Mouse (Mus musculus): ENCODE data around the gene Grin2c.

Gene Grin2c

DNA sequence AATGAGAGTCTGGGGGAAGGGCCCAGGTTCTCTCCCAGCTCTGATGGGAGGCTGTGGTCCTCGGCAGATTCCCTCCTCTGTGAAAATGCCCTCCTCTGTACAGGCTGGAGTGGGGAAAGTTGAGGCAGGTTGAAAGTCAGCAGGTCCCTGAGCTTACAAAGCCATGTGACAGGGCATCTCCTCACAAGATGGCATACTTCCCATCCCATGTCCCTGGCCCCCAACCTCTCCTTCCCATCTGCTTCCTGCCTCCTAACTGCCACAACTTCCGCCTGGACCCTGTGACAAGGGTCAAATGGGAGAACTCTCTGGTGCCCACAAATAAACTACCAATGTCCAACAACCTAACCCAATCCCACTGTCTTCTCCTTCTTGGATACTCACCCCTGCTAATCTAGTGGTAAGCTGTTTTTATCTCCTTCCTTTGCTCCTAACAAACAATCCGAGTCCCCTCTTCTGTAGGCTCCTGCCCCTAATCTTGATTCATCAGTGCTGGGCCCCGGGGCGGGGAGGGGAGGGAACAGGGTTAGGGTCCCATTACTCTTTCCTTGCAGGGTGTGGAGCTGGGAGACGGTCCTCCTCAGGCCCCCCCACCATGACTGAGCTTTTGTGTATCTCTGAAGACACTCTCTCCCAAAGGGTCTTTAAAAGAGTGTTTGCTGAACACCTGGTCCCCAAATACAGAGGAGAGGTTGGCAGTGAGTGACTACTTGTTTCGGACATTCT, 2.7 kb downstream of the Grin2c start:
- DNase-seq (ENCODE audit: low spot score) = no peak

DNA sequence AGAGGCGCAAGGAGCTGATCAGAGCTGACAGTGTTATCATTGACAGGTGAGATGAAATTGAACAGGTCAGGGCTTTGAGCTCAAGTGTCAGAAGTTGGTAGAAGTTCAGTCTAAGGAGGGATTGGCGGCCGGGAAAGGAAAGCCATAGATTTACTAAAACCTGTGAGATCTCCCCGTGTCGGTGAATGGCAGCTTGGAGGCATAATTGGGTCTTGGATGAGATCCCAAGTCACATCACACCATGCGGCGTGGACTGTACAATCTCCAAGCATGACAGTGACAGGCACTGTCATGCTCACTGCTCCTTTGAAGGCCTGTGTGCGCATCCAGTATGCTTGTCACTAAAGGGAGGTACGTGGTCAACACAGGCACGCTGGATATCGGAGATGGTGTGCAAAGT, 4.1 kb downstream of the Grin2c start:
- DNase-seq (ENCODE audit: low spot score) = no peak

- no peak for DNase-seq (ENCODE audit: low spot score)
Measured at GRCm38 (mm10) chr11:115259134-115259533, 7.9 kb downstream of the Grin2c start.

DNA sequence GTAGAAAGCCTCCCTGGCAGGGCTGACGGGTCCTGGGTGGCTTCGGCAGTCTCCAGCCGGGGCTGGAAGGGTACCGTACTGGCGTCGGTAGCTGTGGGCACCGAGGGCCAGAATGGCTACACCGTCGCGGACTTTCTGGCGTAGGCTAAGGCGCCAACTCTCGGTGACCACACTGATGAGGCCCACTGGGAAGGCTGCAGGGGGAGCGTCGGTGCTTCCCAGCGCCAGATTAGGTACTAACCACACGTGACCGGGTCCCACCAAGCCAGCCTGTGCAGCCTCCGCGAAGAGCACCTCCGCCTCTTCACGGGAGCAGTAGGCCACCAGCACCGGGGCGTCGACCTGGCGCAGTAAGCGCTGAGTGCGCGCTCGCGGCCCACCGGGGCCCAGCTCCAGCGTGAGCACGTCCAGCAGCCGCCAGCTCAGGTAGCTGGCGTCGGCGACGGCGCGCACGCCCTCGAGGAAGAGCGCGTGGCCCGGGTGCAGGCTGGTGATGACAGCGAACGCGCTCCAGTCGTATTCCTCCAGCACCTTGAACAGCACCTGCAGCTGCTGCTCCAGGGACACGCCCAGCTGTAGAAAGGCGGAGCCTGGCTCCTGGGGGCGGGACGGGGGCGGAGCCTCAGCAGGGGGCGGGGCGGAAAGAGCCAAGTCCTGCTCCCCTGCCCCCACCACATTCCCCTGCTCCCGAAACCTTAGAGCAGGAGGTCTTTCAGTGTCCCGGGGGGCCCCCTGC, 9.1 kb downstream of the Grin2c start:
- DNase-seq (ENCODE audit: low spot score) = no peak

DNA sequence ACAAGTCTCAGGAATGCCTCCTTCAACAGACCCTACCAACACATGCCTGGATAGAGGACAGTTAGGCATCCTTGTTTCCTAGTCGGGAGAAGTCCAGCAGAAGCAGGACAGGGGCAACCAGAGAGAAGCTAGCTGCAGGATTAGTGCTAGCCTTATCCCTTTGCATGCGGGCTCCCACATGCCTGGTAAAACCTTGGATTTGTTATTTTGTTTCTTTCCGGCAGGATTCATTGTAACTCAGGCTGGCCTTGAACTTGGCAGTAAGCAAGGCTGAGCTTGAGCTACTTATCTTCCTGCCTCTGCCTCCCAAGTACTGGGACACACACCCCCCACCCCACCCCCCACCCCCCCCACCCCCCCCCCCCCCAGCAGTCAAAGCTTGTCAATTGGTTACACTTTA, 15.8 kb downstream of the Grin2c start:
- DNase-seq (ENCODE audit: low spot score) = no peak

- DNase-seq (ENCODE audit: low spot score) = no peak
Measured at GRCm38 (mm10) chr11:115250405-115251090, 16.5 kb downstream of the Grin2c start.

GRCm38 (mm10) chr11:115249721-115250404, 17.2 kb downstream of the Grin2c start:
- DNase-seq (ENCODE audit: low spot score) = no peak

- no peak for DNase-seq (ENCODE audit: low spot score)
Measured at GRCm38 (mm10) chr11:115247945-115248344, 19.1 kb downstream of the Grin2c start.

- DNase-seq (ENCODE audit: low spot score) = no peak
Measured at GRCm38 (mm10) chr11:115247240-115247639, 19.8 kb downstream of the Grin2c start.

DNA sequence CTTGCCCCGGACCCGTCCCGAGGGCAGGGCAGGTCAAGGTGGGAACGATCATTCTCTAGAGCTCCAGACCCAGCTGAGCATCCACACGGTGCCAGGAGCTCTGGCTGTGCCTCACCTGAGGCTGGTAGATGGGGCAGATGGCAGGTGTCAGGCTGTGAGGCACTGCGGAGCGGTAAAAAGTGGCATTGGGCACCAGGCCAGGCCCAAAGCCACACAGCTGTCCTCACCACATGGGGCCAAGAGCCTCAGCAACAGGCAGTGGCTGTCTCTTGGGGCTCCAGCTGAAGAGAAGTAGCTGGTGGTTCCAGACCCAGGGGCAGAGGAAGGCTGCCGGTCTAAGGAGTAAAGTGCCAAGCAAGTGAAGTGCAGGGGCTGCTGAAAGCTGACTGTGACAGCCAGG, 20.7 kb downstream of the Grin2c start:
- DNase-seq (ENCODE audit: low spot score) = no peak

GRCm38 (mm10) chr11:115244840-115245239, 22.2 kb downstream of the Grin2c start:
- no peak for DNase-seq (ENCODE audit: low spot score)

DNA sequence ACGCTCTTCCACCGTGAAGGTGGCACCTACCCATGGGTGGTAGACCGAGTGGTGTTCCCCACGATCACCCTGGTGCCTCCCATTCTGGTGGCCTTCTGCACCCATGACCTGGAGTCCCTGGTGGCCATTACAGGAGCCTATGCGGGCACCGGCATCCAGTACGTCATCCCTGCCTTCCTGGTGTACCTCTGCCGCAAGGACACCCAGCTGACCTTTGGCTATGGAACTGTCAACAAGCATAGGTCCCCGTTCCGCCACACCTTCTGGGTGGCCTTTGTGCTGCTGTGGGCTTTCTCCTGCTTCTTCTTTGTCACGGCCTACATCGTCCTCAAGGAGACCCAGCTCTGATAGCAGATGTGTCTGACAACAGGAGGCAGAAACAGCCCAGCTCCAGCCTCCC, 23.3 kb downstream of the Grin2c start:
- no peak for DNase-seq (ENCODE audit: low spot score)

DNA sequence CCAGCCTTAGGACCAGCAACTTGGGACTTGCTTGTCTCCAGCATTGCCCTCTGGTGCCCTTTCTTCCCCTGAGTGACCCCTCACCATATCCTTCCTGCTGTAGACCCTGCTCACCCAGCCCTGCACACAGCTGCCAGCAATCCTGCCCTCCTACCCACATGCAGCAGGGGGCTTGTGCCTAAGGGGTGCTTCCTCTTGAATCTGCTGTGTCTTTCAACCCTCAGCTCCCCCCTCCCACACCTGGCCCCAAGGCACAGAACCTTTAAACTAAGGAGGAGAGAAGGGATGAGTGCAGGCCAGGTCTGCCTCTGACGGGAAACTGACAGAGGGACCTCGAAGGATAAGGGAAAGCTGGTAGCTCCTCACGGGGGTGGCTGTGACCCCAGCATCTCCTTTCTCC, 24.3 kb downstream of the Grin2c start:
- no peak for DNase-seq (ENCODE audit: low spot score)

DNA sequence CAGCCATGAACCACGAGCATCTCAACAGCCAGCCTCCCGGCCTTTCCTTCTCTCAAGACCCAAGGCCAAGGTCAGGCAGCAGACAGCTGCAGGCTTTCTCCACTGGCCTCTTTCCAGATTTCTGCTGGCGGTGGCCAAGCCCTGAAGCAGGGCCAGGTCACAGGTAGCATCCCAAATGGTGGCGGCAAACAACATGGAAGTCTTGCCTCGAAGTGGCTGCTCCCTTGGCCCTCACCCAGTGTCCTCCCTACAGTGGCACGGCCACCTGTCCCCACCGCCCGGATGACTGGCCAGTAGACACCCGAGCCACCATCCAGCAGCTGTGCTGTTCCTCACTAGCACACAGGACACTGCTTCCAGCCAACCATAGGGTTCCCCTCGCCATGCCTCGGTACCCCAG, 25.6 kb downstream of the Grin2c start:
- no peak for DNase-seq (ENCODE audit: low spot score)

DNA sequence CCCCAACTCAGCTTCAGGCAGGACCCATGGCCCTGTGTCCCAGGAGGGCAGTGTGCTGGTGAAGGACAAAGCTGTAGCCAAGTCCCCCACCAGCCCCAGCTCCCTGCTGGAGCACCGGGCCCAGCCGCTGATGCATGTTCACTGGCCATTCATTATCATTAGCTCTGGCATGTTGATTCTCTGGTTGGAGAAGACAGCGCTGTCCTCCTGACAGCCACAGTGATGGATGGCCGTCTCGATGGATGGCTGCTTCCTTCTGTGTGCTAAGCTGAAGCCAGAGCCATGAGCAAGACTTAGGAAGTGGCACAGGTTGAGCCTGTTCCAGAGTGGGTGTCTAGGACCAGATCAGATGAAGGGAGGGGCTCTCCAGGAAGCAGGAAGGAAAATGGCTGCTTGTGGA, 30.5 kb downstream of the Grin2c start:
- no peak for DNase-seq (ENCODE audit: low spot score)

DNA sequence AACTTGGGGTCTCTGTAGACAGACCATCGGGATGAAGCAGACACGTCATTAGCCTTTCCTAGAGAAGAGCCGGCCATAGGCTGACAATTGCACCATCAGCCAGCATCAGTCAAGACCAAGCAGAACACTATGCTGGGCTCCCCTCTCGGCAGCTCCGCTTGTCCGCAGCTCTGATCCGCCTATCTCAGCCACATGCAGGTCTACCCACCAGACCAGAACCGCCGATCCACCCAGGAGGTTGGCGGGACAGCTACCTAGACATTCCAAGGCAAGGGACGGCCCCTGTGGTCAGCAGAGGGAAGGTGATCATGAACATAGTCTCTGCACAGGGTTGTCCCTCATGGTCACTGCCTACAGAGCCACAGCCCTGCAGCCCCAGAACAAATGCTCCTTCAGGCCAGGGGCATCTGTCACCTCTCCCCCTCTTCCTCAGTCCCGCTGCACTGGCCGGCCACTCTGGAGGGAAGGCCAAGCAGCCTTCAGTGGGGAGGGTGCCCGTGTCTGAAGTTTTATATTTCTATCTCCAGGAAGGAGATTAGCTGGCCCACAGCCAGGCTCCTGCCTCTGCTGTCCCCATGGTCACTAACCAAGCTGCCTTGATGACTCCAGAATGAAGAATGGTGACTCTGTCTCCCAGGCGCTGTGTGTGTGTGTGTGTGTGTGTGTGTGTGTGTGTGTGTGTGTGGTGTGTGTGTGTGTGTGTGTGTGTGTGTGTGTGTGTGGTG, 32.6 kb downstream of the Grin2c start:
- DNase-seq (ENCODE audit: low spot score) = no peak

DNA sequence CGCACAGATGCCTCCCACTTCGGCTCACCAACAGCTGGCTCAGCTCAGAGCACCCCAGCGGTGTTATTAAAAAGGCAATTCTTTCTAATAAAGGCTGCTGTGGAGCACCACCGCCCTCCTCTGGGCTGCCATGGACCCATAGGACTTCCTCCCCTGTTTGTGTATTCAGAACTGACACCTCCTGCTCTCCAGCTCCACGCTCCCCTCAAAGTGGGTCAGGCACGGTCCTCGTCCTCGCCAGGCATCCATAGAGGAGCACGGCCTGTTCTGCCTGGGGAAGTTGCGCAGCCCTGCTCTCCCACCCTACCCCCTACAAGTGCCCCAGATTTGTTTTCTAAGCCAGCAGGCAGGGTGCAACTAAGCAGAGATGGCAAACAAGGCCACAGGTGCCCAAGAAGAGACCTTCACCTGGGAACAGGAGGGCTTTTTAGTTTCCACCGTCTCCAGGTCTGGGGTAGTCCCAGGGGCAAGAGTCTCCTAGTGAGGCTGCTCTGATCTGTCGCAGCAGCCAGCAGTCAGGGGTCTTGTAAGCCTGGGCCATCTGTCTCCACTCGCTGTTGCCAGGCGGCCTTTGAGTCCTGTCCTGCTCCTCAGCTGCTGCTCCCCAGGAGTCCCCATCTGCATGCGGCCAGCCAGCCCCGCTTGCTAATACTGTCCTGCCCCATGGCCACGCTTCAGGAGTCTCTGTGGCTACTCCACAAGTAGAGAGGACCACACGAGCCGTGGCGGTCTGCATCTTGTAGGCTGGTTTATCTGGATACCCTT, 33.3 kb downstream of the Grin2c start:
- no peak for DNase-seq (ENCODE audit: low spot score)

DNA sequence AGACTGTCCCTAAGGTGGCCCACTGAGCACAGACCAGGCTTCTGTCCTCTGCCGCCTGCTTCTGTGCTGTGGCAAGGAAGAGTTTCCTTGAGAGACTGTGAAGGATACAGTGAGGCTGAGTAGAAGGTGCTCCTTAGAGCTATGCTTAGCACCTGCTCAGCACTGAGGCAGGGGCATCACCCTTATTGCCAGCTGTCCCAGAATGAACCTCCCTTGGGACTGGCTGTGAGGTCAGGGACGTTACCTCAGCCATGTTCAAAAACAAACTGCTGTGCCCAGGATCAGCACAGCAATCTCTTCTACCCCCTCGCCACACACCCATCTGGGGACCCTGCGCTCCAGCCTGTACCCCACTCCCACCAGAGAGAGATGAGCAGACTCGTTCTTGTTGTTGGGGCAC, 34.2 kb downstream of the Grin2c start:
- DNase-seq (ENCODE audit: low spot score) = no peak

DNA sequence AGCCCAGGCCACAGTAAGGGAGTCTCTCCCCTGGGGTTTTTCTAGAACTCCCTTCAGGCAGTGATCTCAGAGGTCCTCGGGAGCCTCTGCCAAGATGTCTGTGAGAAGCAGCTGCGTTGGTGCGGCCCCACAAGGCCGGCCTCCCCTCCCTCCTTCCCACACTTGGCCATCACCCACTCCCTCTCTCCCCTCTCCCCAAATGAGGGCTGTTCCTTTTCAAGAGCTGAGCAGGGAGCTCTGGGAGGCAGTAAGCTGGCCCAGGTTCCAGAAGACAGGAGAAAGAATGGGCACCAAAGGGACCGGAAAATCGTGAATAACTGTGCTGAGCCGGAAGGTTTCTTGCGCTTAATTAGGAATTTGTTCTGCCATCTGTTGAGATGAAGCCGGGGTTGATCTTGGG, 35.1 kb downstream of the Grin2c start:
- no peak for DNase-seq (ENCODE audit: low spot score)

DNA sequence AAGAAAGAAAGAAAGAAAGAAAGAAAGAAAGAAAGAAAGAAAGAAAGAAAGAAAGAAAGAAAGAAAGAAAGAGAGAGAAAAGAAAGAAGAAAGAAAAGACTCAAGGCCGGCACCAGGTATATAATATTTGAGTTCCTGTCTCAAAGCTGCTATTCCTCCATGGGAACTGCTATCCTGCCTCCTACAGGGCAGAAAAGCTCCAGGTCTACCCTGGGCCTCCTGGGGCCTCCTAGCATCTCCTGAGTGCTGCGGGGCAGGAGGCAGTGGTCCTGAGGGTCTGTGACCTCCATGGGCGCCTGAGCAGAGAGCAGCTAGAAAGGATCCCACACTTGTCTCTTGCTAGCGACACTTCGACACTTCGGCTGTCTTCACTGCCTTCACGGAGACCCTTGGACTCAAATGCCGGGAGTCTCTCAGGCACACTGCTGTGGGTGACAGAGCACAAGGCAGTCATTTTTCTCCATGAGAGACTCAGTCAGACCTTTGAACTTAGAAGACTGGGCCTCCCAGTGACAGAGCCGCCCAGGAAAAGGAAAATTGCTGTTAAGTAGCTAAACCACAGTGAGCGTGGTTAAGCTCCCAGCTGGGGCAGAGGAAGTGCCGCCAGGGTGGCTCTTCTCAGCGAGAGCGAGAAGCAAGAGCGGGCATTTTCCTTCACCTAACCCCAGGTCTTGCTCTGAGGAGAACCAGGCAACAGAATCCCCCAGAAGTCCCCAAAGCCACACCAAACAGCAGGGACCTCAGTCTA, 35.7 kb downstream of the Grin2c start:
- DNase-seq (ENCODE audit: low spot score) = no peak
